Mouse (Mus musculus): Measurements from ENCODE around the gene Ncstn. TPM values are rescaled to one million over a fixed set of nuclear protein-coding genes. Genes with fewer than 3 reads are reported as not detected.

Ncstn gene
- total RNA-seq (2021) = 10 to 100 TPM; 45.5 to 50.1 TPM

DNA sequence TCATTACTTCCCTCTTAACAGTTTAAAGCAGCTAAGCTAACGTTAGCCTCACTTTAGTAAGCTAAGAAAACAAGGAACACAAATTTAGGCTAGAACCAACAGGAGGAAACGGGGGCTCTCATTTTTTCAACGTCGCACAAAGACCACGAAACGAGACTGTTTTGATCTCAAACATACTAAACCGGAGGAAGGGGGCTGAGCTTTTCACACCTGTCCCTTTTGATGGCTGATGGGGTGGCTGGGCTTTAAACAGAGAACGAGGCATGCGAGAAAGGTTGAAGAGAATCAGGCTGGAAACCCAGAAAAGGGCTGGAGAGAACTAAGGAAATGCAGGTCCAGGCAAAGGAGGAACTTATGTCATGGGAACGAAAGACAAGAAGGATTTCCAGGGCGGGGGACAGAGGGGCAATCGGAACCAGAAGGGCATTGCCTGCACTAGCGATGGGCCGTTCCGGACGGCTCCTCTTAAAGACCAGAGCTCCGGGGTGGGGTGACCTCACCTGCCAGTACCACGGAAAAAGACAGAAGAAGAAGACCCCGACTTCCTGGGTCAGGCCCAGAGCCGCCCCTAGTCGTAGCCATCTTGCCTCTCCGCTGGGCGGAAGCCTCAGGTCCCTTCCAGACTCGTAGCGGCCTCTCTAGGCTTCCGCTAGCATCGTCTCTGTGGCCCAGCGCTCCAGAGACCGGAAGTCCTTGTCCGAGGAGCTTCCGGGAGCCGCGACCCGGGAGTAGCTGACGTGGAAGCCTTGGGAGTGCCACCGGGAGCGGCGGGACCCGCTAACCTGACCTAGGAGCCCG lies at the start of gene Ncstn, which contains the start of gene Copa:
Gene Ncstn (minus strand): TSS at position 695 of the 798 bp plus-strand sequence.
Gene Copa (plus strand): TSS at position 429 of the 798 bp plus-strand sequence.
- DNase-seq = peak; percentile 89 to 93
- intact Hi-C loops (cut with DNase I) = loop anchor here (1.0 kb wide), 1 partner anchor 294 kb away; the partner anchor contains the start of gene Pigm

DNA sequence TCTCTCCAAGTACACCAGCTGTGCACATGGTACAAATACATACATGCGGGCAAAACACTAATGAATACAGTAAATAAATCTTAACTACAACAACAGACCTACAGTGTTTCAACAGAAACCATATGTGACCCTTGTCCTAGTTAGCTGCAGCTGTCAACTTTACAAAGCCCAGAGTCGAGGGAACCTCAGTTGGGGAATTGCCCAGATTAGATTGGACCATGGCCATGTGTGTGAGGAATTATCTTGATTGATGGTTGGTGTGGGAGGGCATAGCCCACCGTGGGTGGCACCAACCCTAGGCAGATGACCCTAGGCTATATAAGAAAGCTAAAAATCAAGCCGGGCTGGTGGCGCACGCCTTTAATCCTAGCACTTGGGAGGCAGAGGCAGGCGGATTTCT lies 49.7 kb upstream of the Ncstn start:
- peak in 1 of 2 experiments; percentile 7 for DNase-seq
- intact Hi-C loops (cut with DNase I) = no loop called here

DNA sequence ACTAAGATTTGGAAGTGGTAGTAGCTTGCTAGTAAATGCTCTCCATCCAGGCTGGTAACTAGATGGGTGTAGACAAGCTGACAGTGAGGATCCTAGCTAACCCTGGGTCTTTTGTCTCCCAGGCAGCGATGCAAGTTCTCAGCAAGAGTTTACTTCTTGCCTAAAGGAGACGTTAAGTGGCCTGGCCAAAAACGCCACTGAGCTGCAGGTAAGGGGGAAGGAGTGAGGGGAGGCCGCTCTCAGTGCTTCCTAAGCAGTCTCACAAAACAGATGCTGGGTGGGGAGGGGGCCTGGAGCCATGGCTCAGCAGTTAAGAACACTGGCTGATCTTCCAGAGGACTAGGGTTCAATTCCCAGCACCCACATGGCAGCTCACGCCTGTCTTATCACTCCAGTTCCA lies 47.2 kb upstream of the Ncstn start:
- intact Hi-C loops (cut with DNase I) = no loop called here

DNA sequence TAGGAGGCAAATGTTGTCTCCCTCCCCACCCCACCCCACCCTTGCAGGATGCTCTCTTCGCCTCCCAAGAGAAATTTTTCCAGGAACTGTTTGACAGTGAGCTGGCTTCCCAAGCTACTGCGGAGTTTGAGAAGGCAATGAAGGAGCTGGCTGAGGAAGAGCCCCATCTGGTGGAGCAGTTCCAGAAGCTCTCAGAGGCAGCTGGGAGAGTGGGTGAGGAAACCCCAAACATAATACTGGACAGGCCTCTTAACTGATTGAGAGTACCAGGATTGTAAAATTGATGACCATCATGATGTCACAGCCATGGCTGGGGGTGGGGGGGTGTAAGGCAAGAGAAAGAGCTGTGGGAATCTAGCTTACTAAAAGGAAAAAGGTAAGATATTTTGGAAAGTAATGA lies 46.5 kb upstream of the Ncstn start:
- no peak for DNase-seq
- intact Hi-C loops (cut with DNase I) = no loop called here

More for the DNA sequence above, 47.2 kb upstream of the Ncstn start:
- DNase-seq = no peak

DNA sequence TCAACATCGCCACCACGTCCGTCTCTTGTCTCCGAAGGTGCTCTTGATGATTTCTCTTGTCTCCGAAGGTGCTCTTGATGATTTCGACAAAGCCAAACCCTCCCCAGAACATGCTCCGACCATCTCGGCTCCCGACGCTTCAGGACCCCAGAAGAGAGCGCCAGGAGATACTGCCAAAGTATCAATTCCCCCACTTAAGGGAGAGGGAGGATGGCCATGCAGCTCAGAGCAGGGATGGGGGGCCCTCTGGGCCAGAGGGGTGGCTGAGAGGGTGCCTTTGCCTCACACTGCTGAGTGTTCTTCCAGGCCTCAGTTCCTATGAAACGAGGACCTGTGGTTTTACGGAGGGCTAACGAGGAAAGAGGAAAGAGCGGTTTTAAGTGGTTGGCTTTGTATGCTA lies 46.0 kb upstream of the Ncstn start:
- no peak for DNase-seq
- intact Hi-C loops (cut with DNase I) = no loop called here

DNA sequence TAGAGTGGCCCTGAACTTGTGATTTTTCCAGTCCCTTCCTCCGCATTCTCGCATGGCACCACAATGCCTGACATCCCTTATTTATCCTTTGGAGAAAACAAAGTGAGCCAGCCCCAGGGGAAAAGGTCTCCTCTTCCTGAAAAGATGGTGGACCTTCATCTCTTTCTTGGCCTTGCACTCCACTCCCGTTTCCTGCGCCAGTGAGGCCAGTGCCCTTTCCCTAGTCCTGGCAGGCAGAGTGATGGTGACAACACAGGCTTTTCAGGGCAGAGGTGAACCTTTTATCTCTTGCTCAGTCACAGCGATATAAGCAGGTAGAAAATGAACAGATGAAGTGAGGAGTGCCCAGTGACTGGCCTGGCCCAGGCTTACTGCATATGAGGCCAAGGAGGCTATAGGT lies 44.9 kb upstream of the Ncstn start:
- peak in 1 of 2 experiments; percentile 15 for DNase-seq
- intact Hi-C loops (cut with DNase I) = loop anchor here (1.0 kb wide), 1 partner anchor 21 kb away; the partner anchor contains the start of gene Dcaf8

DNA sequence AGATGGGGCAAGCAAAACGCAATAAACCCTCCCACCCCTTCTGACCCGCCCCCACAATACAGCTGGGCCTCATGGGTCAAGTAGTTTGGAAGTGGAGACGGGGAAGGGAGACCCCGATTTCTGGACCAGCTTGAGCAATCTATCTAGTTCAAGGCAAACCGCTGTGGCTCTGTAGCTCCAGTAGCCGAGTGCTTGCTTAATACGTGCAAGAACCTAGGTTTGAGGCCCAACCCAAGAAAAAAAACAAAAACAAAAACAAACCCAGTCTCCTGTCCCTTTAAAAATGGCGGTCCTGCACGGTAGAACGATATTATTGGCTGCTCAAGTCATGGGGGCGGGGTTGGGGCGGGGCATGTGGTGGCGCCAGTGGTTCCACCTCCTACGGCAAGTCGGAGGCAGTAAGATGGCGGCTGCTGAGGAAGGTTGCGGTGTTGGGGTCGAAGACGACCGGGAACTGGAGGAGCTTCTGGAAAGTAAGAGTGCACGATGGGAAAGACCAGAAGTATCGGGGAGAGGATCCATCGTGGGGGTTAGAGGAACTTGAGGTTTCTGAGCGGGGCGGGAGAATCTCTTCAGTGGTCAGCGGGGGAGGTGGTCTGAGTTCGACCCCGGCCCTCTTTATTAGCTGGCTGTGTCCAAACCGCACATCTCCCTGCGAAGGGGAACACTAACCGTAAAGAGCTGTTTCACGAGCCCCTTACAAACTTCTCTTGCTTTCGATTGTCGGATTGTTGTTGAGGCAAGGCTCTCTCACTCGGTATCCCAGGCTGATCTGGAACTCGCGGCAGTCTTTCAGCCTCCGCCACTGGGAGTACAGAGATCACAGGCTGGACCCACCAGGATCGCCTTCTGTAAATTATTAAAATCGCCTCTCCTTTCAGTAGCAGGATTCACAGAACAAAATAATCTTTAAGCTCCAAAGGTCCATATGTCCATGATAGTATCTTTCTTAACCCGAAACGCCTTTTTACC lies 44.1 kb upstream of the Ncstn start, which contains the start of gene Pex19:
Gene Pex19 (plus strand): TSS at position 380 of the 972 bp plus-strand sequence.
- DNase-seq = peak; percentile 74 to 79
- intact Hi-C loops (cut with DNase I) = loop anchor here (1.0 kb wide), 1 partner anchor 22 kb away; the partner anchor contains the start of gene Dcaf8

DNA sequence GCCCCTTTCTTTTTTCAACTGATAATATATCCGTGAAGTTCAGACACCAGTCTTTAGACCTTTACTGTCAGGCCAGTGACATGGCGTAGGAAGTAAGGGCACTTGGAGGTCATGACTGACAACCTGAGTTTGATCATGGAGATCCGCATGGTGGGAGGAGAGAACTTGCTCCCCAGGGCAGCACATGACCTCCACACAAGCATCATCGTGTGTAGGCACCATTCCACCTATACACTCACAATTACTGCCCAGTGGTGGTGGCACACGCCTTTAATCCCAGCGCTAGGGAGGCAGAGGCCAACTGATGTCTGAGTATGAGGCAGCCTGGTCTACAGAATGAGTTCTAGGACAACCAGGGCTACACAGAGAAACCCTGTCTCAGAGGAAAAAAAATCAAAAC lies 42.0 kb upstream of the Ncstn start:
- no peak for DNase-seq
- intact Hi-C loops (cut with DNase I) = no loop called here

DNA sequence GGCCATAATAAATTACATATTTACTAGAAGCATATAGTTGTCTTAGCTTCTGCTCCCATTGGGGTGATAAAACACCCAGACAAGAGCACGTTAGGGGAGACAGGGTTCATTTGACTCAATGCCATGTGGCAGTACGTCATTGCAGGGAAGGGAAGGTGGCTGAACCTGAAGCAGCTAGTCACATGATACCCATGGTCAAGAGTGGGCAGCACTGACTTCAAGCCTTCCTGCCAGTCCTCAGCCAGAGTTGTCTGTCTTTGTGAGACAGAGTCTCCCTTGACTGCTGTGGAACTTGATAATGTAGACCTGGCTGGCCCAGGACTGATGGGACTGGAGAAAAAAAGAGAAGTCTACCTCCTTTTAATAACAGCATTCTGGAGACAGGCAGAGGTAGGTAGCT lies 40.1 kb upstream of the Ncstn start:
- no peak for DNase-seq

DNA sequence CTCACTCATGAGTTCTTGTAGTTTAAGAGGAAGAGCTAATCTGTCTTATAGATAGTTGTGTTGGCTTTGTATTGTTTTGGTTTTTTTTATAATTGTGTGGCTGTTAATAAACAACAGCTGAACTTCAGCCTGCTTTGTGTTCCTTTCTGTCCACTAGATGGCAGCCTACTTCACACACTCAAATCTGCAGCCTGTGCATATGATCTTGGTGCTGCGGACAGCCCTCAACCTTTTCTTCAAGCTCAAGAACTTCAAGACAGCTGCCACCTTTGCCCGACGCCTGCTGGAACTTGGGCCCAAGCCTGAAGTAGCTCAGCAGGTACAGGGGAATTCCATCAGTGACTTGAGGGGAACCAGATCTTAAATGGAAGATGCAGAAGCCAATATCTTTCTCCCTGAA lies 37.1 kb upstream of the Ncstn start:
- DNase-seq = peak in 1 of 2 experiments; percentile 35
- intact Hi-C loops (cut with DNase I) = loop anchor here (1.0 to 5.0 kb wide), 3 partner anchors 72 to 191 kb away; no protein-coding TSS in a partner anchor

More for the DNA sequence above, 40.1 kb upstream of the Ncstn start:
- intact Hi-C loops (cut with DNase I) = no loop called here

DNA sequence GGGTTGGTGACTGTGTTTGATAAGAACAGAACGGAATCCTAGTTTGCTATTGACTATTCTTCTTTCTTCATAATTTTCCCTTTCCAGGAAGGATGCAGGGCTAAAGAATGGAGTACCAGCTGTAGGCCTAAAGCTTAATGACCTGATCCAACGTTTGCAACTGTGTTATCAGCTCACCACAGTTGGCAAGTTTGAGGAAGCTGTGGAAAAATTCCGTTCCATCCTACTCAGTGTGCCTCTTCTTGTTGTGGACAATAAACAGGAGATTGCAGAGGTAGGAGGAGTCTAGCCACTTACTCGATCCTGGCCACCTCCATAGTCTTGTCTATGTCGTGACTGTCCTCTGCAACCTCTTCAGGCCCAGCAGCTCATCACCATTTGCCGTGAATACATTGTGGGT lies 36.5 kb upstream of the Ncstn start:
- intact Hi-C loops (cut with DNase I) = loop anchor here (1.0 to 5.0 kb wide), 3 partner anchors 72 to 191 kb away; no protein-coding TSS in a partner anchor
- DNase-seq = no peak

DNA sequence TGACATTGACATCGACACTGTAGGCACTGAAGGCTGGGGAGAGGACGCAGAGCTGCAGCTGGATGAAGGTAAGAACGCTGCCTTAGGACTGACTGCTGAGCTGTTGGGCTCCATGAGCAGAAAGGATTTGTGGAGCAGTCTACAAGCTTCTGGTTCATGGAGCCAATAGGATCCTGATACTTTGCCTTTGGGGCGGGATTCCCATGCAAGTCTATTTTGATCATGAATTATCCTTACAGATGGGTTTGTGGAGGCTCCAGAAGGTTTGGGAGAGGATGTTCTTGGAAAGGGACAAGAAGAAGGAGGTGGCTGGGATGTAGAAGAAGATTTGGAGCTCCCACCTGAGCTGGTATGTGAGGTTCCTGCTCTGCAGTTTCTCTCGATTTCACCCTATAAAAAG lies 34.4 kb upstream of the Ncstn start:
- DNase-seq = no peak
- intact Hi-C loops (cut with DNase I) = loop anchor here (5.0 kb wide), 1 partner anchor 70 kb away; no protein-coding TSS in a partner anchor

DNA sequence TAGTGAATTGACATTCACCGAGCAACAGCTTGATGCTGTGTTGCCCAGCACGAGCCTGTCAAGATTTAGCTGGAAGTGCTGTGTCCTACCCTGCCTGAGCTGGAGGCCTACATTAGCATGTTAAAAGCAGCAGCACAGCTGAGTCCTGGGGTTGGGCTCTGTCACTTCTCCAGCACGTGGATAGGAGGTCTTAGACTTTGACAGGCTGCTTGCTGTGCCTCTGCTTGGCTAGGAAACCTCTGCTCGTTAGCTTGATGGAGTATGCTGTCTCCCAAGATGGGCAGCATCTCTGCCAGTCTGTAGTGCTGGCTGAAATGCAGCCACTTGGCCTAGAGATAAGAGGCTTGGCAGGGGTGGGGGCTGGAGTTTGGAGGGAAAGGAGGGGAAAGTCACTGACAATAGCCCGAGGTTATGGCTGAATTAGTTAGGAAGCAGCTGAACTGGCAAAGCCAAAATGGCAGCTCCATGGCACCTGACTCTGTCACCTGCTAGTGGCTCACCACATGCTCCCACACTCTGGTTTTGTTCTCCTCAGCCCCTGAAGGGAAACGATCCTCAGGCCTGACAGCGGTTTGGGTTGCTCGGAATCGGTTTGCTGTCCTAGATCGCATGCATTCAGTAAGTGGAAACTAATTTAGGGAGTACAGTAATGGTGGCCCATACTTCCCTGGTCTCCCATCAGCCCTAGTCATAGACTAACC lies 25.3 kb upstream of the Ncstn start:
- DNase-seq = peak in 1 of 2 experiments; percentile 6
- intact Hi-C loops (cut with DNase I) = no loop called here

DNA sequence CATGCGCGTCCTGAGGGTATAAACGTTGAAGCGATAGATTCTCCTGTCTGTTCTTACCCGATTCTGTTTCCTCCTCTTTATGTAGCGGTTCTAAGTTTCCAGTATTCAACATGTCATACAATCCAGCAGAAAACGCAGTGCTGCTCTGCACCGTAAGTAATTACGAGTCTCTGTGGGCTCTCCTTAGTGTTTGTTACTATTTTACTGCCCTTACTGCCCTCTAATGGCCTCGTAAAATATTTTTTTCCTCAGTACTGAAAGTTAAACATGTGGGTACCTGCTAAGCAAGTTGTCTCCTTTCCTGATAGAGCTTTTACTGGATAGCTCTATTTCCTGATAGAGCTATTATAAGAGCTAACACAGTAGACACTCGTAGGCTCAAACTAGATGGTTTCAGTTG lies 22.5 kb upstream of the Ncstn start:
- intact Hi-C loops (cut with DNase I) = no loop called here
- no peak for DNase-seq

DNA sequence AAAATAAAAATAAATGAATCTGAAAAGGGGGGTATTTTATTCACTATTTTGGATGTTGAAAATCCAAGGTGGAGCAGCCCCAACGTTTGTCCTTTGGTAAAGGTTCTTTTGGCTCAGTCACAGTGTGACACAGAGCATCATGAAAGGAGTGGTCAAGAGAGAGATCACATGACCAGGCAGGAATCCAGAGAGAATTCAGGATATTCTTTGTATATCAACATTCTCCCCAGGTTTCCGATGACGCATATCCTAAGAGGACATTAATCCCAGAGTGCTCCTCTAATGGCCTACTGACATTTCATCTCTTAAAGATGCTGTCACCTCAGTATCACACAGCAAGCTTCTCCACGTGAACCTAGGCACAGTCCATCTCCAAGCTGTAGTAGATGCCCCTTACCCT lies 21.0 kb upstream of the Ncstn start:
- DNase-seq = no peak
- intact Hi-C loops (cut with DNase I) = no loop called here

DNA sequence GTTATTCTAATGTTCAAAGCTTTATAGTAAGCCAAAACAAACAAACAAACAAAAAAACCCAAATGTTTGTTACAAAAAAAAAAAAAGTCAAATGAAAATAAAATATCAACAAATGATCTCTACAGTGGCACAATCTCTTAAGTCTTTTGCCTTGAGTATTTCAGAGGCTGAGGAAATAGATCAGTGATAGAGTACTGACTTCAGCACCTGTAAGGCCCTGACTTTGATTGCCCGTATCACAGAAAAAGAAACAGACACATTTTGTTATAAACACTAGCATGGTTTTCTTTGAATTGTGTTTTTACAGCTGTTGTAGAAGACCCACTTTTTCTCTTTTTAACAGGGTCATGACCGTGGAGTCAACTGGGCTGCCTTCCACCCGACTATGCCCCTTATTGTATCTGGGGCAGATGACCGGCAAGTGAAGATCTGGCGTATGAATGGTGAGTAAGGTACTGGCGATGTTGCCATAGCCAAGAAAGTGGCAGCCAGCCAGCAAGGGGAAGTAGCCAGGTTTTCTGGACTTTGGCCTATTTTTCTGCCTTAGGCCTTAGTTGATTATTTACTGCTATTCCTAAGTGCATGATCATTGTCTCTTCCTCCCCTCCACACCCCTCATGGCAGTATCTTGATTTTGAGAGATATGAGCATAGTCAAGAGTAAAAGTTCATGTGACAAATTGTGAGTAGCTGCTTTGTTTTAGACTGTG lies 16.9 kb upstream of the Ncstn start:
- intact Hi-C loops (cut with DNase I) = no loop called here
- DNase-seq = peak in 1 of 2 experiments; percentile 6

DNA sequence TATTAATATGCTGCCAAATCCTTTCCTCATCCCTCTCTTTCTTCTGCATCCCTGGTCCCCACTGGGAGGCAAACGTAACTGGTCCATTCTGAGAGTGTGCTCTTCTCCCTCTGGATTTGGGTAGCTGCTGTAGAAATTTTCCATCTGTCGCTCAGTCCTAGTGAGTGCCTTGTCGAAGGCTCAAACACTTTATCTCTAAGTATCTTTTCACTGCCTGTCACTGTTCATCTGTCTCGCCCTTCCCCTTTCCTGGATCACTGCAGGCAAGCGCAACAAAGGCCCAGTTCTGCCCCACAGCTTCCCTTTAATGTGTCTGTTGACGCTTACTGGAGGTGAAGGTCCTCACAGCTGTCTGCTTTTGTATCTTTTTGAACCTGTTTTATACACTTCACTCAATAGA lies 12.6 kb upstream of the Ncstn start:
- intact Hi-C loops (cut with DNase I) = no loop called here
- no peak for DNase-seq

DNA sequence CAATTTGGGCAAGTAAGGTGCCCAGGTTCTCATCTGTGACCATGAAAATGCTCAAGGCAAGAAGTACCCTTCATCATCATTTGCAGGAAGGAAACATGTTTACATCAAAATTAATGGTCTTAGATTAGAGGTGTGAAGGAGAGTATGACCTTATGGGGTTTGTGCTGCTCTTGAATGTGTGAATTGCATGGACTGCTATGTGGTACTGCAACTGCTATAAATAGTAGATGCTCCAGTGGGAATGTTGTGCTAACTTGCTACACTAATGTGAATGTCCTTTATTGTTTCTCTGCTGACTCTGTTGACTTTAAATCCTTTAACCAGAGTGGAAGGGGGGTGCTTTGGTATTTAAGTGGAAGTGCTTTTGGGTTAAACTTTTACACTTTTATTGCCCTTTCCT lies 11.7 kb upstream of the Ncstn start:
- no peak for DNase-seq
- intact Hi-C loops (cut with DNase I) = no loop called here

DNA sequence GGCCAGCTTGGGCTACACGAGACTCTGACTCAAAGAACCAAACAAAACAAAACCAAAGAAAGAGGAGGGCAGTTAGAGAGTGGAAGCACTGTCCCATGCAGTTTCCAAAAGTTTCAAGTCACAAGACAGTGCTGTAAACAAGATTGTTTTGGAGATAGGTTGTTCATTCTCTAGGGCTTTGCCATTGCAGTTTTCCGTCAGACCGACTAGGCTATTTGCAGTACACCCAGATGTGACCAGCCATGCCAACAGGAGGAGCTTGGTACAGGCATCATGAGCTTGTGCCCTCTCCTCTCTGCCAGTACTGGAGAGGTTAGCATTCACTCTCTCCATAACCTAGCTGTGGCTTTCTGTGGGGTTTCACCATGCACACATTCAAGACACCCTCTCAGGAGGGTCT lies 10.9 kb upstream of the Ncstn start:
- DNase-seq = no peak
- intact Hi-C loops (cut with DNase I) = no loop called here

All from heart, postnatal 36 days (tissue).